Mouse (Mus musculus) C2C12 (cell line): ENCODE results near the gene Fbxo17.

Experiments
- CEBPB ChIP-seq: IDR thresholded peaks from one replicate; pipeline ENCODE4 v1.6.1; 2011; ENCODE audit warnings: low read depth, mild to moderate bottlenecking, control low read depth, moderate library complexity
- CTCF ChIP-seq: IDR thresholded peaks from one replicate; pipeline ENCODE4 v1.5.1; 2011; ENCODE audit not compliant: control insufficient read depth, insufficient read depth, insufficient read length
- FOSL1 ChIP-seq: IDR thresholded peaks from one replicate; pipeline ENCODE4 v1.8.0; 2011; ENCODE audit warnings: mild to moderate bottlenecking, low read length; ENCODE audit not compliant: poor library complexity, insufficient read depth, severe bottlenecking
- MAX ChIP-seq: IDR thresholded peaks from one replicate; pipeline ENCODE4 v1.6.1; 2011; ENCODE audit warnings: mild to moderate bottlenecking, control low read depth
- MYOD1 ChIP-seq: IDR thresholded peaks from one replicate; pipeline ENCODE4 v1.6.1; 2011; ENCODE audit warnings: low read depth; ENCODE audit not compliant: control insufficient read depth, insufficient read length
- MYOG ChIP-seq: IDR thresholded peaks from one replicate; pipeline ENCODE4 v1.6.1; 2011; ENCODE audit not compliant: control insufficient read depth, insufficient read length; ENCODE audit errors: extremely low read depth

GRCm38 (mm10) chr7:28780857-28781256, 64.3 kb downstream of the Fbxo17 start:
- no peak for TF ChIP-seq CTCF
- TF ChIP-seq MAX: no peak
- no peak for TF ChIP-seq CEBPB
- no peak for TF ChIP-seq MYOG
- TF ChIP-seq FOSL1: no peak
- TF ChIP-seq MYOD1: no peak
